Mouse (Mus musculus) cerebellum, adult 8-10 months (tissue): ENCODE measurements around the gene Gm4201.
"Not testable (repeated sequence)": the region's sequence is repeated elsewhere in the genome, so short reads cannot be mapped to it uniquely, and the experiment has no call there.

Experiments used
- DNase-seq: peaks from one replicate; pipeline ENCODE4 v3.0.0; 2022

The Gm4201 gene

DNA sequence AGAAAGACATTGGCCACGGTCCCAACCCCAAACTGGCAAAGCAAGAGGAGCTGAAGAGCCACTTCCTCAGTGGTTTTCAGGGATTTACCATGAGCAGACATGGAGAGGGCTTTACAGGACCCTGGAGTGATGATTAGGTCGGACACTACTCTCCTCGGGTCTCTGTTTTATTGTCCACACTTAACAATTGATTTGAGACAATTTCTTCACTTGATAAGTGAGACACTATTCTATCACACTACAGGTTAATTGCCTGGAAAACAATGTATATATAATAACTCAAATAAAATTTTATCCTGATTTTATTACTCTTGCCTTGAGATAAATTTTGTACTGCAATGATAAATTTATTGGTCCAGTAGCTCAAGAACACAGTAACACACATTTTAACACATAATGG is at the start of gene Gm4201:
Gene Gm4201, minus strand, starts transcription at position 101 of the 400 bp plus-strand sequence.
- DNase-seq: not testable (repeated sequence)

DNA sequence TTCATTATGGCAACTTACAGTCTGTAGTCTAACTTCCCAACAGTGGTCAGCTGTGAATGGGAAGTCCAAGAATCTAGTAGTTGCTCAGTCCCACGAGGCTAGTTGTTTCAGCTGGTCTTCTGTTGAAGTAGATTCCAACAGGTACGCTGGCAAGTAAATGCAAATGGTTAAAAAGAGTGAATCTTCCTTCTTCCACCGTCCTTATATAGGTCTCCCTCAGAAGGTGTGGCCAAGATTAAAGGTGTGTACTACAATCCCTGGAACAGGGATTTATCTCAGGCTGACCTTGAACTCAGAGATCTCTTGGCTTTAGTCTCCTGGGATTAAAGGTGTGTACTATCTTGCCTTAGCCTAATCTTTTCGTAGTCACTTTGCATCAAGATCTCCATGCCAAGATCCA is 22.9 kb upstream of the Gm4201 start, which contains the start of gene Gm4565:
Gene Gm4565, minus strand, starts transcription at position 101 of the 400 bp plus-strand sequence.
- not testable (repeated sequence) for DNase-seq

GRCm38 (mm10) chr7:22534787-22535186 is 30.4 kb downstream of the Gm4201 start, which contains the start of gene Gm8677:
Gm8677 (minus strand) TSS chr7:22534887.
- not testable (repeated sequence) for DNase-seq

- DNase-seq: not testable (repeated sequence)
Measured at GRCm38 (mm10) chr7:22522667-22523066, 42.5 kb downstream of the Gm4201 start, which contains the start of gene Vmn1r152. Vmn1r152 (plus strand) TSS chr7:22522967.
